Mouse (Mus musculus): ENCODE measurements around the gene Pigm.
A peak's percentile ranks its signal among the peaks of the same experiment; 100 is the strongest.

The Pigm gene

GRCm38 (mm10) chr1:172376198-172376667, at the start of gene Pigm:
Pigm (plus strand) TSS chr1:172376546.
- DNase-seq (ENCODE audit: low spot score) = peak; percentile 99

- DNase-seq (ENCODE audit: low spot score) = no peak
Measured at GRCm38 (mm10) chr1:172326684-172327083, 49.7 kb upstream of the Pigm start.

GRCm38 (mm10) chr1:172327206-172328001, 48.9 kb upstream of the Pigm start:
- no peak for DNase-seq (ENCODE audit: low spot score)

GRCm38 (mm10) chr1:172328041-172328440, 48.3 kb upstream of the Pigm start:
- DNase-seq (ENCODE audit: low spot score) = no peak

GRCm38 (mm10) chr1:172328461-172328860, 47.9 kb upstream of the Pigm start:
- DNase-seq (ENCODE audit: low spot score) = no peak

- no peak for DNase-seq (ENCODE audit: low spot score)
Measured at GRCm38 (mm10) chr1:172329131-172329530, 47.2 kb upstream of the Pigm start, which contains the start of gene Kcnj9. Kcnj9 (minus strand) TSS chr1:172329318.

GRCm38 (mm10) chr1:172329616-172330015, 46.7 kb upstream of the Pigm start:
- DNase-seq (ENCODE audit: low spot score) = no peak

GRCm38 (mm10) chr1:172331422-172331947, 44.9 kb upstream of the Pigm start:
- DNase-seq (ENCODE audit: low spot score) = no peak

- no peak for DNase-seq (ENCODE audit: low spot score)
Measured at GRCm38 (mm10) chr1:172332925-172333324, 43.4 kb upstream of the Pigm start.

- DNase-seq (ENCODE audit: low spot score) = peak; percentile 37
Measured at GRCm38 (mm10) chr1:172333512-172333911, 42.8 kb upstream of the Pigm start.

- no peak for DNase-seq (ENCODE audit: low spot score)
Measured at GRCm38 (mm10) chr1:172335804-172336203, 40.5 kb upstream of the Pigm start.

- no peak for DNase-seq (ENCODE audit: low spot score)
Measured at GRCm38 (mm10) chr1:172337411-172338185, 38.7 kb upstream of the Pigm start.

GRCm38 (mm10) chr1:172340729-172341321, 35.5 kb upstream of the Pigm start, which contains the start of gene Kcnj10:
Kcnj10 (plus strand) TSS chr1:172341210.
- no peak for DNase-seq (ENCODE audit: low spot score)

- DNase-seq (ENCODE audit: low spot score) = no peak
Measured at GRCm38 (mm10) chr1:172341386-172341785, 35.0 kb upstream of the Pigm start.

GRCm38 (mm10) chr1:172342729-172343128, 33.6 kb upstream of the Pigm start:
- DNase-seq (ENCODE audit: low spot score) = no peak

GRCm38 (mm10) chr1:172343914-172344313, 32.4 kb upstream of the Pigm start:
- no peak for DNase-seq (ENCODE audit: low spot score)

GRCm38 (mm10) chr1:172344820-172345219, 31.5 kb upstream of the Pigm start:
- no peak for DNase-seq (ENCODE audit: low spot score)

- DNase-seq (ENCODE audit: low spot score) = no peak
Measured at GRCm38 (mm10) chr1:172346707-172347106, 29.6 kb upstream of the Pigm start.

- DNase-seq (ENCODE audit: low spot score) = no peak
Measured at GRCm38 (mm10) chr1:172347382-172347781, 29.0 kb upstream of the Pigm start.

- no peak for DNase-seq (ENCODE audit: low spot score)
Measured at GRCm38 (mm10) chr1:172349504-172349903, 26.8 kb upstream of the Pigm start.

- no peak for DNase-seq (ENCODE audit: low spot score)
Measured at GRCm38 (mm10) chr1:172349916-172350812, 26.2 kb upstream of the Pigm start.
